Mouse (Mus musculus) ES-E14 (cell line): ENCODE data around the gene Atp4b.

Experiments used
- CHD2 ChIP-seq: IDR thresholded peaks from 2 replicates; pipeline ENCODE4 v1.6.1; 2014; ENCODE audit warnings: mild to moderate bottlenecking, low read depth, low read length, inconsistent platforms
- HCFC1 ChIP-seq: IDR thresholded peaks from 2 replicates; pipeline ENCODE4 v1.6.1; 2012; ENCODE audit warnings: low read length, inconsistent platforms, borderline replicate concordance; ENCODE audit not compliant: insufficient read depth
- MAFK ChIP-seq: IDR thresholded peaks from 2 replicates; pipeline ENCODE4 v1.6.1; 2014; ENCODE audit warnings: mild to moderate bottlenecking, low read depth, low read length, inconsistent platforms; ENCODE audit not compliant: insufficient read depth
- ZC3H11A ChIP-seq: IDR thresholded peaks from 2 replicates; pipeline ENCODE4 v1.6.1; 2012; ENCODE audit warnings: low read depth, mild to moderate bottlenecking, inconsistent platforms, low read length, borderline replicate concordance
- ZNF384 ChIP-seq: IDR thresholded peaks from 2 replicates; pipeline ENCODE4 v1.6.1; 2012; ENCODE audit warnings: low read depth, low read length, inconsistent platforms

- TF ChIP-seq ZNF384: no peak
- no peak for TF ChIP-seq ZC3H11A
- no peak for TF ChIP-seq CHD2
- peak; percentile 46; the same call in 1 of the 2 replicates for TF ChIP-seq MAFK
- no peak for TF ChIP-seq HCFC1
Measured at GRCm38 (mm10) chr8:13340650-13341049, 56.0 kb downstream of the Atp4b start.
